Mouse (Mus musculus): ENCODE results near the gene Adgre5.
A peak's percentile ranks its signal among the peaks of the same experiment; 100 is the strongest.

DNA sequence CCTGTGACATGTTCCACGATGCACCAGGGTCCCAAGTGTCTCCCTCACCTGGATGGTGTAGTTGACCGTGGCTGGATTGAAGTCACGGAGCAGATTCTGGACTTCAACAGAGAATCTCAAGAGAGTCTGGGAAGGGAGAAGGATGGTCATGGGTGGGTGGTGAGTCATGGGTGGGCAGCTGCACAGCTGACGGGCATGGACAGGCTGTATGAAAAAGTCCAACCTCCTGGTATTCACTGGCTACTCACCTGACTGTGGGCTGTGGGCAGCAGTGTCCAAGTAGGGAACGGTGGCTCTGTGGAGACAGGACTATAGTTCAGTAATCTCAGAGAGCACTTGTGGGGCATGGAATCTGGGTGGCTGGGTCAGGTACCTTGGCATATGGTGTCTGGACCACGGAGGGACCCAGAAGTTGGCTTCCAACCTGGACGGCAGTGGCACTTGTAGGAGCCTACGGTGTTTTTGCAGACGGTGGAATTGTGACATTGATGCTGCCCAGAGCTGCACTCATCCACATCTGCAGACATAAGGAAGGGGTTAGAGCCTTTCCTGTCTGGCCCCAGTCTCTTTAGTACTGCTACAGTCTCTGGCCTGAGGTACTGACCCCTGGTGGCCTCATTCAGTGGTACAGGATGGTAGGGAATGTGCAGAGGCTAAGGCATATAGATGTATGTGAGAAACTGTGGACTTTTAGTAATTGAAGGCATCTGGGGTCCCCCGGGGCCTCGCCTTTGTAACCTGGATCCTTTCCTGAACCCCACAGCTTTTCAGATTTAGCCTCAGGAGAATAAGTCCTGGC is 11.9 kb downstream of the Adgre5 start:
- TF ChIP-seq EP300 (IDR thresholded peaks at IDR 0.05; ENCODE audit: insufficient read depth, low read depth, low read length) = no peak
- TF ChIP-seq CTCF (IDR thresholded peaks at IDR 0.05) = peak; percentile 72
- TF ChIP-seq POLR2A (IDR thresholded peaks at IDR 0.05; ENCODE audit: insufficient read depth, low read depth, low read length) = no peak
